14 mouse cellular contexts compared by ENCODE assay signal in genomic region chr4:83182178-83183068, GRCm38 (mm10).
DNase-seq lines count a peak whose midpoint lies in the region; ATAC-seq and TF ChIP-seq lines count a peak whose summit lies in the region.
"Had no signal": no experiment of that assay in that cellular context is flagged by ENCODE, and none has a peak within 500 bp of the region (broad histone marks: within the 10 kb centered on the region; RNA-seq: fewer than 3 reads in every experiment).

No protein-coding gene starts in this region.

- H3K9ac ChIP-seq in forebrain, embryonic 11.5 days (ENCODE audit: low read length): no peak overlapping the region
- H3K9ac ChIP-seq in lung, postnatal 0 days (replicated peaks; ENCODE audit: low read depth): no peak overlapping the region
- no peak overlapping the region for H3K9ac ChIP-seq in forebrain, embryonic 14.5 days (ENCODE audit: low read length)
- H3K9ac ChIP-seq: liver, embryonic 15.5 days; midbrain, embryonic 12.5 days had no signal

- no peak for TF ChIP-seq EP300 in lung, postnatal 0 days (IDR thresholded peaks at IDR 0.05)

- 73% methylated on average over 8 of the region's 8 CpGs for WGBS in forebrain, embryonic 11.5 days
- WGBS in forebrain, embryonic 10.5 days: 70% methylated on average over 8 of the region's 8 CpGs
- 39% methylated on average over 8 of the region's 8 CpGs for WGBS in lung, postnatal 0 days
- WGBS in forebrain, embryonic 14.5 days: 47% methylated on average over 8 of the region's 8 CpGs
- WGBS in limb, embryonic 10.5 days: 75% methylated on average over 8 of the region's 8 CpGs

- no peak for DNase-seq in forebrain, embryonic 11.5 days (ENCODE audit: low spot score)
- no peak for DNase-seq in forebrain, embryonic 10.5 days (ENCODE audit: extremely low spot score, low spot score)
- DNase-seq in lung, postnatal 0 days (ENCODE audit: low spot score): no peak
- DNase-seq in lung, postnatal 36 days: no peak
- DNase-seq in forebrain, embryonic 14.5 days (ENCODE audit: low spot score): peak; percentile 22
- DNase-seq in limb, embryonic 10.5 days (ENCODE audit: low spot score): no peak
- no peak for DNase-seq in ovary, adult 18-20 months (ENCODE audit: low spot score)
- no peak for DNase-seq in right cerebral cortex, adult 18-20 months
- DNase-seq: B cell, adult 2 months; thymus, adult 18-20 months had no signal

- H3K4me3 ChIP-seq in forebrain, embryonic 11.5 days (ENCODE audit: low read depth, low read length): no peak overlapping the region
- no peak overlapping the region for H3K4me3 ChIP-seq in forebrain, embryonic 10.5 days
- H3K4me3 ChIP-seq in lung, postnatal 0 days (ENCODE audit: low read depth, low read length): no peak overlapping the region
- no peak overlapping the region for H3K4me3 ChIP-seq in forebrain, embryonic 14.5 days (ENCODE audit: low read depth, low read length)
- no peak overlapping the region for H3K4me3 ChIP-seq in limb, embryonic 10.5 days
- H3K4me3 ChIP-seq: heart, adult 2 months; liver, embryonic 15.5 days; midbrain, embryonic 12.5 days had no signal

- no peak overlapping the region for H3K4me2 ChIP-seq in forebrain, embryonic 11.5 days (ENCODE audit: low read depth, low read length, severe bottlenecking)
- H3K4me2 ChIP-seq in lung, postnatal 0 days (replicated peaks; ENCODE audit: low read depth, low read length): no peak overlapping the region
- no peak overlapping the region for H3K4me2 ChIP-seq in forebrain, embryonic 14.5 days (ENCODE audit: low read length)
- H3K4me2 ChIP-seq: liver, embryonic 15.5 days; midbrain, embryonic 12.5 days had no signal

- TF ChIP-seq CTCF in lung, postnatal 0 days (IDR thresholded peaks at IDR 0.05): no peak

- ATAC-seq in forebrain, embryonic 11.5 days (replicated peaks; ENCODE audit: low FRiP score): peak; percentile 49; the same call in 1 of the 2 replicates
- ATAC-seq in lung, postnatal 0 days: peak; percentile 19; the same call in 1 of the 2 replicates
- ATAC-seq in forebrain, embryonic 14.5 days: peak; percentile 10; the same call in 1 of the 2 replicates

- no peaks in the 10 kb centered on the region; the same call in 1 of the 2 replicates for H3K4me1 ChIP-seq in forebrain, embryonic 11.5 days (replicated peaks; ENCODE audit: control insufficient read depth, insufficient read depth, low read length)
- H3K4me1 ChIP-seq in forebrain, embryonic 10.5 days: peaks cover 30% of the 10 kb centered on the region
- H3K4me1 ChIP-seq in lung, postnatal 0 days (ENCODE audit: insufficient read depth, low read depth, low read length): no peaks in the 10 kb centered on the region; the same call in 1 of the 2 replicates
- H3K4me1 ChIP-seq in forebrain, embryonic 14.5 days (ENCODE audit: control insufficient read depth, insufficient read depth, low read length): peaks cover 5% of the 10 kb centered on the region; the same call in 1 of the 2 replicates
- peaks cover 17% of the 10 kb centered on the region for H3K4me1 ChIP-seq in limb, embryonic 10.5 days
- H3K4me1 ChIP-seq: liver, embryonic 15.5 days had no signal

- H3K27me3 ChIP-seq in forebrain, embryonic 11.5 days (ENCODE audit: control insufficient read depth, insufficient read depth, low read length): no peaks in the 10 kb centered on the region
- no peaks in the 10 kb centered on the region for H3K27me3 ChIP-seq in forebrain, embryonic 10.5 days (ENCODE audit: poor library complexity, severe bottlenecking)
- no peaks in the 10 kb centered on the region for H3K27me3 ChIP-seq in lung, postnatal 0 days (replicated peaks; ENCODE audit: insufficient read depth, low read length)
- no peaks in the 10 kb centered on the region for H3K27me3 ChIP-seq in forebrain, embryonic 14.5 days (replicated peaks; ENCODE audit: control insufficient read depth, insufficient read depth, low read length)
- no peaks in the 10 kb centered on the region for H3K27me3 ChIP-seq in limb, embryonic 10.5 days (ENCODE audit: low read depth, poor library complexity, severe bottlenecking)
- H3K27me3 ChIP-seq: liver, embryonic 15.5 days; midbrain, embryonic 12.5 days had no signal

- H3K9me3 ChIP-seq in forebrain, embryonic 11.5 days (ENCODE audit: control insufficient read depth, low read length): no peaks in the 10 kb centered on the region
- no peaks in the 10 kb centered on the region for H3K9me3 ChIP-seq in forebrain, embryonic 10.5 days
- H3K9me3 ChIP-seq in lung, postnatal 0 days (ENCODE audit: low read length): no peaks in the 10 kb centered on the region
- no peaks in the 10 kb centered on the region for H3K9me3 ChIP-seq in forebrain, embryonic 14.5 days (replicated peaks; ENCODE audit: control insufficient read depth, low read length)
- H3K9me3 ChIP-seq in limb, embryonic 10.5 days (replicated peaks): no peaks in the 10 kb centered on the region
- H3K9me3 ChIP-seq: liver, embryonic 15.5 days; midbrain, embryonic 12.5 days had no signal

- no peaks in the 10 kb centered on the region for H3K36me3 ChIP-seq in forebrain, embryonic 11.5 days (ENCODE audit: control insufficient read depth, insufficient read depth, low read length)
- H3K36me3 ChIP-seq in forebrain, embryonic 10.5 days (replicated peaks): no peaks in the 10 kb centered on the region
- H3K36me3 ChIP-seq in lung, postnatal 0 days (ENCODE audit: insufficient read depth, low read length): no peaks in the 10 kb centered on the region
- no peaks in the 10 kb centered on the region for H3K36me3 ChIP-seq in forebrain, embryonic 14.5 days (ENCODE audit: control insufficient read depth, insufficient read depth, low read length)
- H3K36me3 ChIP-seq in limb, embryonic 10.5 days: no peaks in the 10 kb centered on the region
- H3K36me3 ChIP-seq: G1E; liver, embryonic 15.5 days; midbrain, embryonic 12.5 days had no signal

- H3K27ac ChIP-seq in forebrain, embryonic 11.5 days (ENCODE audit: low read depth, low read length): no peak overlapping the region
- H3K27ac ChIP-seq in forebrain, embryonic 10.5 days: no peak overlapping the region
- no peak overlapping the region for H3K27ac ChIP-seq in lung, postnatal 0 days (ENCODE audit: low read length)
- H3K27ac ChIP-seq in forebrain, embryonic 14.5 days (ENCODE audit: low read depth, low read length): no peak overlapping the region; the same call in 1 of the 2 replicates
- H3K27ac ChIP-seq in limb, embryonic 10.5 days: peak overlapping the region; percentile 21; the same call in 1 of the 2 replicates
- H3K27ac ChIP-seq: heart, adult 2 months; liver, embryonic 15.5 days; midbrain, embryonic 12.5 days had no signal
